Mouse (Mus musculus): ENCODE measurements around the gene Sorcs2.
"Not testable (repeated sequence)": the region's sequence is repeated elsewhere in the genome, so short reads cannot be mapped to it uniquely, and the experiment has no call there.

Gene Sorcs2

DNA sequence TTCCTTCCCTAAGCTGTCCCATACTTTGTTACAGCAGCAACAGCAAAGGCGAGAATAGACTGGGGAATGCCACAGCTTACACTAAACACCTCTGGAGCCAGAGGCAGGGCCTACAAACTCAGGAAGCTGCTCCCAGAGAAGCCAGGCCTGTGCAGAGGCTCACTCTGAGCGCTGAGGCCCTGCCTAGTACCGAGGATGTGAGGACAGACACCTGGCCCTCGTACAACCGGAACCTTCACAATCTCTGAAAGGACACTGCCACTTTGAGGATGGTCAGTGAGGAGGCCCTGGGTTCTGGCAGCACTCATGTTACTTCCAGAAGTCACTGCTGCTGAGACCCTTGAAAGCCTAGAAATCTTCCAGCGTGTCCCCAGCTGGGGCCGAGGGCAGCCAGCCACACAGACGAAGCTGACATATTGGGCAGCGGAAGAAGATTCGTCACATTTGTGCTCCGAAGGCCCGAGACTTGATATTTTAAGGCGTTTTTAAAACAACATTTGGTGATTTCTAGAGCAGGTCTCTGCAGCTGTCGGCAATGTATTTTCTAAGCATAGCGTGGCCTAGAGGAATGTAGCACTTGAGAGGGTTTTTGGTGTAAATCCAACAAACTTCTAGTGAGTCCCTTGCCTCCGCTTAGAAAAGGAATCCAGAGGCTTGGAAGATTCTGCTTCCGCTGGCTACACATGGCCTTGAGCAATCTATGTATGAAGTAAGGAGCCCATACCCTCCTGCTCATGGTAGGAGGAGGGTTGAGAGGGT lies 145.0 kb downstream of the Sorcs2 start:
- in situ Hi-C loops (cut with MboI; ENCODE audit: low sequenced_read_pairs), result no loop called here

- in situ Hi-C loops (cut with MboI; ENCODE audit: low sequenced_read_pairs), result no loop called here
Observed at GRCm38 (mm10) chr5:36248022-36248421, 149.9 kb downstream of the Sorcs2 start.

GRCm38 (mm10) chr5:36237526-36237925 lies 160.4 kb downstream of the Sorcs2 start:
- in situ Hi-C loops (cut with MboI; ENCODE audit: low sequenced_read_pairs), result not testable (repeated sequence)

GRCm38 (mm10) chr5:36230301-36230780 lies 167.6 kb downstream of the Sorcs2 start:
- in situ Hi-C loops (cut with MboI; ENCODE audit: low sequenced_read_pairs), result no loop called here

DNA sequence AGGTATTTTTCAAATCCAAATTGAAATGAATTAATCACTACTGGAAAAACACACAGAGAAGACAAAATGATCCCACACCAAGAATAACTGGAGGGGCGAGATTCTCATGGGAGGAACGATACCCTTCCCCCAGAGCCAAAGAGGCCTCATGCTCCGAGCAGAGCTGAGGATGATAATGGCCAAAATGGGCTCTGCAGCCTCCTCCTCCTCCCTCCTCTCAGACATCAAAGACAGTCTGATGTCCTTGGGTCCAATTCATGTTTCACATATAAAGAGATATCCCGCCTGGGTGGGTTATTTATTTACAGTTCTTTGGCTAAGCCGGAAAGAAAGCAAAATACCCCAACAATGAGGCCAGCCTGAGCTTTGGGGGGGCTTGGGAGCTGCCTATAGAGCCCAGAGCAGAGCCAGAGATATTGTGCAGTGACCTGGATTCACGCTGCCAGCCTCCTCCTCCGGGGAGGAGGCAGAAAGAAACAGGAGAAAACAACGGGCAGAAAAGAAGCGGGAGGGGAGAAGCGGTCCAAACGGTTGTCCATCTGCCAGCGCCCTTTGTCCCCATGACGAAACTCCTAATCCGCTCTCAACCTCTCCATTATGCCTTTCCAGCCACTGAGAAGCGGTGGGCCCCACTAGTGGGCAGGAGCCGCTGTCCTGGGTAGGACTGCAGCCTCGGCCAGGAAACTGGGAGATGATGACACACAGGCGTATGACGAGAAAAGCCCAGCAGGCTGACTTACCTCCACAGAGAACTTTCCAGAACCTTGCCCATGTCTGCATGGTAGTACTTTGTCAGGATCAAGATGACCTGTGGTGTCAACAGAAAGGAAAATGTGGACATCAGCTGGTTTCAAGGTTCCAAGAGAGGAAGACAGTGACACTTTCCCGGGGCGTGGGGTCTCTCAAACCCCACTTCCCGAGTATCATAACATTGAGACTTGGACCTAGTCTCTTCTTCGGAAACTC lies 169.3 kb downstream of the Sorcs2 start:
- in situ Hi-C loops (cut with MboI; ENCODE audit: low sequenced_read_pairs), result loop anchor here (10.0 kb wide), 1 partner anchor 194 kb away; no protein-coding TSS in a partner anchor

DNA sequence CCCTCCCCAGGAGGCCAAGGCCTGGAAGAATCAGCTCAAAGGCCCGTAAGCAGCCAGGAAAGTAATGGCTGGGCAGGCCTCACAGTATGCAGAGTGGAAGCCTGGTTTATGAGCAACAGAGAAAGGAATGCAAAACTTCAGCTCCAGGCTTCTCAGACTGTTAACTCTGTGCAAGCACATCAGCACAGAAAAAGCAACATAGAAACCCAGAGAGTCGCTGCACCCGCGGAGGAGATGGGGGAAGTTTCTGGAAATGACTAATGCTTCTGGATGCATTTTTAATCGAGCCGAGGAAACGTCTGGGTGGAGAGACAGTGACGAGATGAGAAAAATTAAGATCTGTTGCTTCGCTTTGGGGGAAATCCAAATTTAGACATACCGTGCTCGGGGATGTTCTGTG lies 171.6 kb downstream of the Sorcs2 start:
- in situ Hi-C loops (cut with MboI; ENCODE audit: low sequenced_read_pairs), result loop anchor here (10.0 kb wide), 1 partner anchor 191 kb away; no protein-coding TSS in a partner anchor

DNA sequence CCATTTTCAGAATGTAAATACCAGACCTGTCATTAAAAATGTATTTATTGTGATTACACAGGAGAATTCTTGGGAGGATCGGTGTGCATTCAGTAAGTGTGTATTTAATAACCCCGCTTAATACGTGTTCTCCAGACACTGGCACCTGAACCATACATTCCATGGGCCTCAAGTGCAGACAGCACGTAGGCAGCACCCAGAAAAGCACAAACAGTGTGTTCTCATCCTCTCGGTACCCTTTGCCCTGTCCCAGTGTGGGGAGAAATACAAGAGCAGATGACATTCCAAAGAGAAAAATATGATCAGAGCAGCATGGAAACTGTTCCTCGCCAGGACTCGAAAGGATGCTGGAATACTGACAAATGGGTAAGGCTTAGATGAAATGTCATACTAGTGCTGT lies 172.1 kb downstream of the Sorcs2 start:
- in situ Hi-C loops (cut with MboI; ENCODE audit: low sequenced_read_pairs), result loop anchor here (10.0 kb wide), 1 partner anchor 191 kb away; no protein-coding TSS in a partner anchor

DNA sequence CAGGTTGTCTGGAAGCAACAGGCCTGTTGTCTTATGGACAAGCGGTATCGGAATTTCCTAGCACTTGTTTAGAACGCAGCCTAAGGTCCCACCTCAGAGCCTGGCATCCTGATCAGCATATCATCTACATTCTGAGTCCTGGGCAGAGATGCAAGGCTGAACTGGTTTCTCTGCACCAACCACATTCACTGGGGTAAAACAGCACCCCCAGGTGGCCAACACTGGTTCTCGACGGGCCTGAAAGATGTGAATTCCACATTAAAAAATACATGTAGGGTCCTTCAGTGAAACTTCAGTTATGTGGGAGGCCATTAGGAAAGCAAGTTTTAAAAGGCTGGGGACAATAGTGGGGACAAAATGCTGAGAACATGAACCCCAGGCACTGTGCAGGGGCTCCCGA lies 174.2 kb downstream of the Sorcs2 start:
- in situ Hi-C loops (cut with MboI; ENCODE audit: low sequenced_read_pairs), result loop anchor here (10.0 kb wide), 1 partner anchor 189 kb away; no protein-coding TSS in a partner anchor

GRCm38 (mm10) chr5:36220626-36221025 lies 177.3 kb downstream of the Sorcs2 start:
- in situ Hi-C loops (cut with MboI; ENCODE audit: low sequenced_read_pairs), result loop anchor here (10.0 kb wide), 1 partner anchor 186 kb away; no protein-coding TSS in a partner anchor

DNA sequence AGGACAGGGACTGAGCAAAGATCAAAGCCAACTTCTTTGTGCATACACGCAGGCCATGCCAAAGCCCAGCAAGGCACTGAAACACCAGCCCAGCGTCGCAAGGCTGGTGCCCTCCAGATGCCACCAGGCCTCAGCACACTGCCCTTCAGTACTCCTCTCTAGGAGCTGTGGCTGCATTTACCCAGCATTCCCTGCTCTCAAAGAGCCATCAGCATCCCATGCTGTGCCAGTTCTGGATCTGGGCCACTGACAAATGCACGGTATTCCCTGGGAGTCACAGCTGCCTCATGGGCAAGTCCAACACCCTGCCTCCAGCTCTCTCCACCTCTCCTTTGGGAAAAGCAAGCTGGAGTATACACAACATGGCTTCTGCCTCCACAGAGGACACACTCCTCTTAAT lies 177.8 kb downstream of the Sorcs2 start:
- in situ Hi-C loops (cut with MboI; ENCODE audit: low sequenced_read_pairs), result loop anchor here (10.0 kb wide), 1 partner anchor 185 kb away; no protein-coding TSS in a partner anchor

- in situ Hi-C loops (cut with MboI; ENCODE audit: low sequenced_read_pairs), result no loop called here
Observed at GRCm38 (mm10) chr5:36213310-36213709, 184.6 kb downstream of the Sorcs2 start.

DNA sequence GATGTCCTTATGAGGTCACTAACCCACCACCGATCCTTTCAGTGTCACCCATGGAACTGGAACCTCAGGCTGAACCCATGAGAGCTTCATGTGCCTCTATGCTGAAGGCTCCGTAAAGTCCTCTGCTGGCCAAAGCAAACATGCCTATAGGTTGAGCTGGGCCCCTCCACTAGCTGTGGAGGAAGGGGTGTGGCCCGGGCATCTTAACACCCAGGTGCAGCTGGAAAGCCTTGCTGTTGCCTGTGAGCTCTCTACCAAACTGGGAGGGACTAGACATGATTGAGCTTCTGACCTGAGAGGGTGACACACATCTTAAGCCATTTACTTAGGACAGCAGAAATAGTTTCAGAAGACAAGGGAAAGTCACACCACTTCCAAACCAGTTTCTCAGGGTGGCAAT lies 189.1 kb downstream of the Sorcs2 start:
- in situ Hi-C loops (cut with MboI; ENCODE audit: low sequenced_read_pairs), result no loop called here

DNA sequence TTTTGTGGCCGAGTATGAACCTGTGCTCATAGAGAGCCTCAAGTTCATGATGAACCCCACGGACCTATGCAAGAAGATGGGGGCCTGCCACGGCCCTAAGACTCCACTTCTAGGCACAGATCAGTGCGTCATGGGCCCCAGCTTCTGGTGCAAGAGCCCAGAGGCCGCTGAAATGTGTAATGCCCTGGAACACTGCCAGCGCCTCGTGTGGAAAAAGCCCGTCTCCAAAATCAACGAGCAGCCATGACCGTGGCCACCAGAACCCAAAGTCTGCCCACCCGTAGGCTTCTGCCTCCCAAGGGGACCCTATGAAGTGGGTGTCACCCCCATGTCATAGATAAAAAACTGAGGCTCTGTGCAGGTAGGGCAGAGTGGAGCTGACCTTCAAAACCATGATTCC lies 192.5 kb downstream of the Sorcs2 start:
- in situ Hi-C loops (cut with MboI; ENCODE audit: low sequenced_read_pairs), result no loop called here

GRCm38 (mm10) chr5:36203916-36204315 lies 194.0 kb downstream of the Sorcs2 start, which contains the start of gene Psapl1:
Gene Psapl1, plus strand, starts transcription at chr5:36204021.
- in situ Hi-C loops (cut with MboI; ENCODE audit: low sequenced_read_pairs), result no loop called here

GRCm38 (mm10) chr5:36203421-36203820 lies 194.5 kb downstream of the Sorcs2 start:
- in situ Hi-C loops (cut with MboI; ENCODE audit: low sequenced_read_pairs), result no loop called here

GRCm38 (mm10) chr5:36202781-36203180 lies 195.2 kb downstream of the Sorcs2 start:
- in situ Hi-C loops (cut with MboI; ENCODE audit: low sequenced_read_pairs), result no loop called here

- in situ Hi-C loops (cut with MboI; ENCODE audit: low sequenced_read_pairs), result no loop called here
Observed at GRCm38 (mm10) chr5:36199519-36199918, 198.4 kb downstream of the Sorcs2 start.

DNA sequence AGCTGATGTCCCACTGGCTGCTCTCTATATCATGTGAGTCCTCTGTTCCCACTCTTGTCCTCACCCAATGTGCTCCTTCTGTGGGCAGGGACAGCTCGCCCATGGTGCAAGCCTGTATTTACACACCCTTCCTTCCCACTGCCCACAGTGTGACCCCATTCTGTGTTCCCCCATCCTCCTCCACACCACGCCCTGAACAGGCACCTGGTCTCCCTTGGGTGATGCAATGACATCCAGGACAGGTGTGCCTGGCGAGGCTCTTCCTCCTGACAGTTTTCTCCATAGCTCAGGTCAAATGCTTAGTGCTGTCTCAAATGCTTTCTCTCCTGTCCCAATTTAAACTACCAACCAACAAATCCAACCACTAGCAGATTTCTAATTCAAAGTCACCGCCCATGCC lies 202.5 kb downstream of the Sorcs2 start:
- in situ Hi-C loops (cut with MboI; ENCODE audit: low sequenced_read_pairs), result no loop called here

DNA sequence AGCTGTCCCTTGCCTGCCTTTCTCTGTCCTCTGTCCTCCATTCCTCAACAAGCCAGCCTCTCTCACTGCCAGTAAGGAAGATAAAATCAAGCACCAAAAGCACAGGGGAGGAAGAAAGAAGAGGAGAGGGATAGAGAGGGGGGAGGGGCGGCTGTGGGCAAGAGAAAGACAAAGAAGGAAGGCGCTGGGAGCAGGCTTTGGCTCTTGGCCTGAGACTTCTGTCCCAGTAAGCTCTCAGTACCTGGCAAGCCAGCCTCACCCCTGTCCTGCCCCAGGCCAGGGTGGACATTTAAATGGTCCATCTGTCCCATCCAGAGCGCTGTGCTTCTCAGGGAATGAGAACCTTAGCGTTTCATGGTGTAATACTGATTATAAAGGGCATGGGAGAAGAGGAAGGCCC lies 203.3 kb downstream of the Sorcs2 start:
- in situ Hi-C loops (cut with MboI; ENCODE audit: low sequenced_read_pairs), result no loop called here

DNA sequence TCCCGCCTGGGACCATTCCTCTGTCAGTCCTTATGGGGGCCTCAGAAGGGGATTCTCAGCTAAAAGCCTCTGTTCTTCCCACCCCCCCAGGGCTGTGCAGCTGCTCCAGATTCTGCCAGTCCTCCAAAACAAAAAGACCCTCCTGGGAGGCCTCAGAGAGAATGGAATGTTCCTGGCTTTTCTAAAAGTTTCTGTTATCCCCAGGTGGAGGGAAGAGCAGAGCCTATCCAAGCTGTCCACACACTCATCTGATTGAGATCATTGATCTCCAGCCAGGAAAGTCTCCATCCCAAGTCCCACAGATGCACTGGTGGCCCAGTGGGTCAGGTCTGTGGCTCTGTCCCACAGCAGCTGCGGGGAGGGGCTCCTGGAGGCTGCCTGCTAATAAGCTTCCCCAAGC lies 205.3 kb downstream of the Sorcs2 start:
- in situ Hi-C loops (cut with MboI; ENCODE audit: low sequenced_read_pairs), result no loop called here

GRCm38 (mm10) chr5:36191876-36192275 lies 206.1 kb downstream of the Sorcs2 start:
- in situ Hi-C loops (cut with MboI; ENCODE audit: low sequenced_read_pairs), result no loop called here
